Mouse (Mus musculus): ENCODE measurements around the gene Prdm16. TPM values are rescaled to one million over a fixed set of nuclear protein-coding genes. Genes with fewer than 3 reads are reported as not detected.

Gene Prdm16
- polyA plus RNA-seq, 1 experiment from 2014 or later = 18.1 TPM

GRCm38 (mm10) chr4:154586334-154586733, 50.3 kb downstream of the Prdm16 start:
- no peaks in the 10 kb centered on the region for H3K9me3 ChIP-seq (ENCODE audit: control insufficient read depth, low read length)
- peaks cover 42 to 64% of the 10 kb centered on the region in 2 experiments for H3K4me1 ChIP-seq (ENCODE audit: control insufficient read depth in 2 of 2, insufficient read depth in 2 of 2, low read length in 2 of 2)
- H3K4me3 ChIP-seq (ENCODE audit: control insufficient read depth in 1 of 2, insufficient read depth in 1 of 2, low read depth in 1 of 2, low read length in 2 of 2) = no peak overlapping the region
- peak overlapping the region; percentile 6; the same call in 1 of the 2 replicates for H3K4me2 ChIP-seq (ENCODE audit: low read length)
- no peak for ATAC-seq (ENCODE audit: insufficient number of reproducible peaks, insufficient read depth, low FRiP score, low read depth)
- peak overlapping the region; percentile 61 for H3K9ac ChIP-seq (ENCODE audit: low read length)
- peak overlapping the region; percentile 20 to 78; a peak in 3 of 4 replicates for H3K27ac ChIP-seq (replicated peaks in 1 of 2; ENCODE audit: control insufficient read depth in 1 of 2, insufficient read depth in 1 of 2, low read depth in 2 of 2, low read length in 2 of 2)
- H3K36me3 ChIP-seq (ENCODE audit: control insufficient read depth, insufficient read depth, low read length) = no peaks in the 10 kb centered on the region
- WGBS = 68% methylated on average over 11 of the region's 11 CpGs
- no peaks in the 10 kb centered on the region for H3K27me3 ChIP-seq (ENCODE audit: control insufficient read depth, insufficient read depth, low read length)

- H3K4me2 ChIP-seq (ENCODE audit: low read length) = peak overlapping the region; percentile 6
- ATAC-seq (ENCODE audit: insufficient number of reproducible peaks, insufficient read depth, low FRiP score, low read depth) = no peak
- 45% methylated on average over 14 of the region's 14 CpGs for WGBS
Observed at GRCm38 (mm10) chr4:154585779-154586178, 50.9 kb downstream of the Prdm16 start.

GRCm38 (mm10) chr4:154583712-154584111, 53.0 kb downstream of the Prdm16 start:
- Histone ChIP-seq H3K27me3 (ENCODE audit: control insufficient read depth, insufficient read depth, low read length) (no peaks in the 10 kb centered on the region), H3K4me1 (ENCODE audit: control insufficient read depth in 2 of 2, insufficient read depth in 2 of 2, low read length in 2 of 2) (peaks cover 49 to 60% of the 10 kb centered on the region in 2 experiments), H3K9ac (ENCODE audit: low read length) (no peak overlapping the region), H3K36me3 (ENCODE audit: control insufficient read depth, insufficient read depth, low read length) (no peaks in the 10 kb centered on the region), H3K9me3 (ENCODE audit: control insufficient read depth, low read length) (no peaks in the 10 kb centered on the region), H3K4me3 (ENCODE audit: control insufficient read depth in 1 of 2, insufficient read depth in 1 of 2, low read depth in 1 of 2, low read length in 2 of 2) (no peak overlapping the region), H3K27ac (replicated peaks in 1 of 2; ENCODE audit: control insufficient read depth in 1 of 2, insufficient read depth in 1 of 2, low read depth in 2 of 2, low read length in 2 of 2) (no peak overlapping the region), H3K4me2 (ENCODE audit: low read length) (no peak overlapping the region)
- 91% methylated on average over 13 of the region's 13 CpGs for WGBS
- no peak for ATAC-seq (ENCODE audit: insufficient number of reproducible peaks, insufficient read depth, low FRiP score, low read depth)

More at GRCm38 (mm10) chr4:154585779-154586178, 50.9 kb downstream of the Prdm16 start:
- Histone ChIP-seq H3K9me3 (ENCODE audit: control insufficient read depth, low read length) (no peaks in the 10 kb centered on the region), H3K4me3 (ENCODE audit: control insufficient read depth in 1 of 2, insufficient read depth in 1 of 2, low read depth in 1 of 2, low read length in 2 of 2) (no peak overlapping the region), H3K36me3 (ENCODE audit: control insufficient read depth, insufficient read depth, low read length) (no peaks in the 10 kb centered on the region), H3K27ac (replicated peaks in 1 of 2; ENCODE audit: control insufficient read depth in 1 of 2, insufficient read depth in 1 of 2, low read depth in 2 of 2, low read length in 2 of 2) (peak overlapping the region; percentile 20 to 78), H3K9ac (ENCODE audit: low read length) (peak overlapping the region; percentile 61), H3K27me3 (ENCODE audit: control insufficient read depth, insufficient read depth, low read length) (no peaks in the 10 kb centered on the region), H3K4me1 (ENCODE audit: control insufficient read depth in 2 of 2, insufficient read depth in 2 of 2, low read length in 2 of 2) (peaks cover 48 to 65% of the 10 kb centered on the region in 2 experiments)

- ATAC-seq (ENCODE audit: insufficient number of reproducible peaks, insufficient read depth, low FRiP score, low read depth) = no peak
- Histone ChIP-seq H3K36me3 (ENCODE audit: control insufficient read depth, insufficient read depth, low read length) (no peaks in the 10 kb centered on the region), H3K4me2 (ENCODE audit: low read length) (no peak overlapping the region), H3K27ac (replicated peaks in 1 of 2; ENCODE audit: control insufficient read depth in 1 of 2, insufficient read depth in 1 of 2, low read depth in 2 of 2, low read length in 2 of 2) (no peak overlapping the region), H3K27me3 (ENCODE audit: control insufficient read depth, insufficient read depth, low read length) (no peaks in the 10 kb centered on the region), H3K9me3 (ENCODE audit: control insufficient read depth, low read length) (no peaks in the 10 kb centered on the region), H3K4me3 (ENCODE audit: control insufficient read depth in 1 of 2, insufficient read depth in 1 of 2, low read depth in 1 of 2, low read length in 2 of 2) (no peak overlapping the region), H3K4me1 (ENCODE audit: control insufficient read depth in 2 of 2, insufficient read depth in 2 of 2, low read length in 2 of 2) (peaks cover 47 to 50% of the 10 kb centered on the region in 2 experiments), H3K9ac (ENCODE audit: low read length) (no peak overlapping the region)
- whole genome bisulfite sequencing = 92% methylated on average over 21 of the region's 21 CpGs
Observed at GRCm38 (mm10) chr4:154582607-154583236, 54.0 kb downstream of the Prdm16 start.

- Histone ChIP-seq H3K4me2 (ENCODE audit: low read length) (peak overlapping the region; percentile 24; the same call in 1 of the 2 replicates), H3K4me1 (ENCODE audit: control insufficient read depth in 2 of 2, insufficient read depth in 2 of 2, low read length in 2 of 2) (peaks cover 36 to 37% of the 10 kb centered on the region in 2 experiments), H3K4me3 (ENCODE audit: control insufficient read depth in 1 of 2, insufficient read depth in 1 of 2, low read depth in 1 of 2, low read length in 2 of 2) (no peak overlapping the region), H3K27ac (replicated peaks in 1 of 2; ENCODE audit: control insufficient read depth in 1 of 2, insufficient read depth in 1 of 2, low read depth in 2 of 2, low read length in 2 of 2) (peak overlapping the region; percentile 28 to 41), H3K36me3 (ENCODE audit: control insufficient read depth, insufficient read depth, low read length) (no peaks in the 10 kb centered on the region), H3K9me3 (ENCODE audit: control insufficient read depth, low read length) (no peaks in the 10 kb centered on the region), H3K27me3 (ENCODE audit: control insufficient read depth, insufficient read depth, low read length) (no peaks in the 10 kb centered on the region), H3K9ac (ENCODE audit: low read length) (peak overlapping the region; percentile 34; the same call in 1 of the 2 replicates)
- WGBS = 39% methylated on average over 16 of the region's 16 CpGs
- no peak for ATAC-seq (ENCODE audit: insufficient number of reproducible peaks, insufficient read depth, low FRiP score, low read depth)
Observed at GRCm38 (mm10) chr4:154581261-154581886, 55.3 kb downstream of the Prdm16 start.

- no peak overlapping the region for H3K4me2 ChIP-seq (ENCODE audit: low read length)
- H3K9ac ChIP-seq (ENCODE audit: low read length) = no peak overlapping the region
- no peak overlapping the region for H3K27ac ChIP-seq (replicated peaks in 1 of 2; ENCODE audit: control insufficient read depth in 1 of 2, insufficient read depth in 1 of 2, low read depth in 2 of 2, low read length in 2 of 2)
- H3K36me3 ChIP-seq (ENCODE audit: control insufficient read depth, insufficient read depth, low read length) = no peaks in the 10 kb centered on the region
- peaks cover 19 to 31% of the 10 kb centered on the region in 2 experiments for H3K4me1 ChIP-seq (ENCODE audit: control insufficient read depth in 2 of 2, insufficient read depth in 2 of 2, low read length in 2 of 2)
- H3K27me3 ChIP-seq (ENCODE audit: control insufficient read depth, insufficient read depth, low read length) = no peaks in the 10 kb centered on the region
- no peak; the same call in 1 of the 2 replicates for ATAC-seq (ENCODE audit: insufficient number of reproducible peaks, insufficient read depth, low FRiP score, low read depth)
- no peaks in the 10 kb centered on the region for H3K9me3 ChIP-seq (ENCODE audit: control insufficient read depth, low read length)
- no peak overlapping the region for H3K4me3 ChIP-seq (ENCODE audit: control insufficient read depth in 1 of 2, insufficient read depth in 1 of 2, low read depth in 1 of 2, low read length in 2 of 2)
- 54% methylated on average over 13 of the region's 13 CpGs for WGBS
Observed at GRCm38 (mm10) chr4:154574208-154574875, 62.3 kb downstream of the Prdm16 start.

GRCm38 (mm10) chr4:154570451-154570881, 66.2 kb downstream of the Prdm16 start:
- no peaks in the 10 kb centered on the region for H3K9me3 ChIP-seq (ENCODE audit: control insufficient read depth, low read length)
- H3K4me3 ChIP-seq (ENCODE audit: control insufficient read depth in 1 of 2, insufficient read depth in 1 of 2, low read depth in 1 of 2, low read length in 2 of 2) = no peak overlapping the region
- 37% methylated on average over 10 of the region's 10 CpGs for WGBS
- no peaks in the 10 kb centered on the region for H3K36me3 ChIP-seq (ENCODE audit: control insufficient read depth, insufficient read depth, low read length)
- 0 out of 2 replicates have a peak overlapping the region, but pooled peaks have one; percentile 46 for H3K9ac ChIP-seq (ENCODE audit: low read length)
- peaks cover 21 to 41% of the 10 kb centered on the region in 2 experiments for H3K4me1 ChIP-seq (ENCODE audit: control insufficient read depth in 2 of 2, insufficient read depth in 2 of 2, low read length in 2 of 2)
- no peak overlapping the region for H3K27ac ChIP-seq (replicated peaks in 1 of 2; ENCODE audit: control insufficient read depth in 1 of 2, insufficient read depth in 1 of 2, low read depth in 2 of 2, low read length in 2 of 2)
- no peak for ATAC-seq (ENCODE audit: insufficient number of reproducible peaks, insufficient read depth, low FRiP score, low read depth)
- H3K4me2 ChIP-seq (ENCODE audit: low read length) = no peak overlapping the region
- H3K27me3 ChIP-seq (ENCODE audit: control insufficient read depth, insufficient read depth, low read length) = no peaks in the 10 kb centered on the region

All from heart, embryonic 14.5 days (tissue).